Mouse (Mus musculus): ENCODE data around the gene Sub1.

- TF ChIP-seq EP300 (IDR thresholded peaks at IDR 0.05), result no peak
- TF ChIP-seq CTCF (IDR thresholded peaks at IDR 0.05), result no peak
Observed at GRCm38 (mm10) chr15:12013532-12014196, 16.9 kb upstream of the Sub1 start.
